Mouse (Mus musculus) kidney, postnatal 4 days (tissue): Measurements from ENCODE around the gene Cabp2.
"Not testable (repeated sequence)": the region's sequence is repeated elsewhere in the genome, so short reads cannot be mapped to it uniquely, and the experiment has no call there.

Experiments
- DNase-seq, 2 experiments: peaks; one replicate each; pipeline ENCODE4 v3.0.0; 2021; ENCODE audit warnings: mixed read lengths in 2 of 2

Cabp2 gene

DNA sequence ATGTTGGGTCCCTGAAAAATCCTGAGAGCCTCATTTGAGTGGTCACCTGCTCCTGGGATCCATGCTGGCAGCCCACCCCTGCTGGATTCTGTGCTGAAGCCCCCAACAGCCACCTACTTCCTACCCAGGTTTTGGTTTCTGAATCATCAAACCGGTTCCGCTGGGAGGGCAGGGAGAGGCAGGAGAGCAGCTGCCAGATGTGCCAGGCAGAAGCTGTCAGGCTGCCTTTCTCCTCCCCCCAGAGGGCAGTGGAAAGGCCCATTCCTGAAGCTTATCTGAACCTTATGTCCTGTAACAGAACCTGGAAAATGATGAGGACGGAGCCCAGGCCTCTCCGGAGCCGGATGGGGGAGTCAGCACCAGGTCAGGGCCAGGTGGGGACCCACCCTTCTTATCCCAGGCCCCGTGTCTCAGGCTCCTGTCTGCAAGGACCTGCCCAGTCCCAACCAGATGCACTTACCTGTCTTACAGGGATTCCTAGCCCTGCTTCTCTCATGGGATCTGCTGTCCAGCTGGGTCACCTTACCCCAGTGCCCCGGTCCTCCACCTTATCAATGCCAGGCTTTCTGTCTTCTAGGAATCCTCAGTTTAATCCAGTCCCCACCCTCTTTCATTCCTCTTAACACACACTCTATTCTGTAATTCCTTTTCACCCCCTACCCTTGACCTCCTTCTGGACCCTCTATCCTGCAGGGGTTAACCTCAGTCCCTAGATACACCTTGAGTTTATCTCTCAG is 45.5 kb downstream of the Cabp2 start:
- DNase-seq = peak; percentile 40 to 48

DNA sequence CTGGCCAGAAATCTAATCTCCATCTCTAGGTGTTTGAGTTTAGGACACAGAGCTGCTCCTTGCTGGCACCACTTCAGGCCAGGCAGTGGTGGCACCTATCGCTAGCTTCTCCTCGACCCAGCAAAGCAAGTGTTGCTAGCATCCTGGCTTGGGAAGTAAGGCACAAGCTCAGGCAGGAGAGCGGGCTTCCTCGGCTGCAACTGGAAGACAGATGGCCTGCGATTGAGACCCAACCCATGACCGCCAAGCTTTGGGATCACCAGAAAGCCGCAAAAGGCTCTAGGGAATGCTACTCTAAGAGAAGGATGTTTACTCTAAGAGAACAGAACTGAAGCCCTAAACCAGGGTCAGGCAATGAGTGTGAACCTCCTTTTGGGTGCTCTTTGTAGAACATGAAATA is 48.1 kb downstream of the Cabp2 start:
- DNase-seq = no peak

DNA sequence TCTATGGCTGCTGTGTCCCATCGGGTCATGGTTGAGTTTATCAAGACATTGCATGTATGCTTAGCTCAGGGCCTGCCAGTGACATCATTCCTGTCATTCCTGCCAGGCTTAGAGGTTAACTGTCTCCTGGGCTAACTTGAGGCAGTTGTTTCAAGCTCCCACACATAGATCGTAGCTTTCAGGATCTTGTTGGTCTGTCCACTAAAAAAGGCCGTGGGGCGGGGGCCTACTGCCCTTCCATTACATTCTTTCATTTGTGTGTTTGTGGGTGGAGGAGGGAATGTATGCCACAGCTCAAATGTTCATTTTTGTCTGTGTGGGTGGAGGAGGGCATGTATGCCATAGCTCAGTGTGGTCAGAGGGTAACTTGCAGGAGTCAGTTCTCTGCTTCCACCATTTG is 48.7 kb downstream of the Cabp2 start:
- DNase-seq = no peak

DNA sequence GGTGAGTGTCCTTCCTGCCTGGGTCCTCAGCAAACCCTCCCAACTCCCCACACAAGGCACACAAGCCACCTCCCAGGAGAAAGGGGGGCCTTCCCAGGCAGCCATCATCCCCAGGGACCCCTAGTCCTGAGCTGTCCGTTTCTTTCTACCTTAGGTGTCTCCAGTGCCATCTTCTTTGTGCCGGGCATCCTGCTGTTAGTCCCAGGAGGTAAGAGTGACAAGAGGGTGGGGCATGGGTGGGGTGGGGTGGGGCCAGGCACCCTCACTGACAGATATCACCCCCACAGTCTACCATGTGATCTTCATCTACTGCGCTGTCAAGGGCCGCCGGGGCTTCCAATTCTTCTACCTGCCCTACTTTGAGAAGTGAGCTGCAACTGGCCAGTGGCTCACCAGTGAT is 49.7 kb downstream of the Cabp2 start:
- DNase-seq = no peak

DNA sequence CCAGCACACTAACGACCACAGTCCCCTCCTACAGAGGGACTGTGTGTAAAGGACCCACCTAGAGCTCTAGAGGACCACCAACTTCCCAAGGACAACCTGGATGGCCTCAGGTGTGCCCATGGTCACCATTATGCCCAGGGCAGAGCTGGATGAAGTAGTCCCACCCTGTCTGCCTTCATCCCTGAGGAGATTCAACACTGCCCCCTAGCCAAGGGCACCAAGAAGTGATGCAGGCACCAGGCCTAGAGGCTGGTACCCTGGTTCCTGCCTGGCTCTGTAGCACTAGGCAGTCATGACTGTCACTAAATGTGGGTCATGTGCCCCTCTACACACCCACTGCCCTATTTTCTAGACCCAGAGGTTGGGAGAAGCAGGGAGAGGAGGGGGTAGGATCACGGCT is 50.4 kb downstream of the Cabp2 start:
- no peak for DNase-seq

DNA sequence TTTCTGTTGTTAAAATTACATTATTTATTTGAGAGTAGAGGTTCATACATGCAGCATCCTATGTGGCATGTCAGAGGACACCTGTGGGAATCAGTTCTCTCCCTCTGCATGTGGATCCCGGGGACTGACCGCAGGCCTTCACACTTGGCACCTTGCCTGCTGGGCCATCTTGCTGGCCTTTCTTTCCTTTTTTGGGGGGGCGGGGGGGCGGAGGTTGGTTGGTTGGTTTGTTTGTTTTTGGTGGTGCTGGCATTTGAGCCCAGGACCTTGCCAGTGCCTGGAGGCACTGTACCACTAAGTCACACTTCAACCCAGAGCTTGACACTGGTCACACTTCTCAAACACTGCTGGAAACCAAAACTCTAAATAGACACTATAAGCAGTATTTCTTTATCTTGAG is 53.0 kb downstream of the Cabp2 start:
- no peak for DNase-seq

DNA sequence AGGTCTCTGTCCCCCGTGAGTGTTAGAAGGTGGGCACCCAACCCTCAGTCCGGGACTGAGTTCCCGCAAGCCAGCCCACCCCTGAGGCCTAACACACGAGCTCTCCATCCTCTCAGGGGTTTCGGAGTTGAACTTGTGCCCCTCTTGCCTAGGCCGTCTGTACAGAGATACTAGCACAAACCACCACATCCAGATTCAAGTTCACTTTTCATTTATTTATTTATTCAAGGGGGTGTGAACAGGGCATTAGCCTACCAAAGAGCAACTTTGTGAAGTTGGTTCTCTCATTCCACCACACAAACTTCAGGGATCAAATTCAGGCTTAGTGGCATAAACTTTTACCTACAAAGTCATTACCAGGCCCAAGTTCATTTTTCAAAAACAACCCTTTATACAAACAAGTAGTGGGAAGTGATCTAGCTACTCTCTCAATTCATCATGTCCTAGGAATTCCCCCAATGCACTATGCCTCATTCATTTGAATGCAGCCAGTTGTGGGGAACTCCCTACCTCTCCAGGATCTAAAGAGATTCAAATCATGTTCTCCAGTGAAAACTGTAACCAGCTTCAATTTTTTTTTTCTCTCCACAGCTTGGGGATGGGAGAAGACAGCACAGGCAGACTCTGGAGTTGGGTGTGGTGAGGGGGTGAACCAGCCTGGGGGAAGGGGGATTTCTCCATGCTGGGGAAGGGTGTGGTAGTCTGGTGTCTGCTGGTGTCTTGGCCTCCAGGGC is 54.0 kb downstream of the Cabp2 start:
- not testable (repeated sequence) for DNase-seq

DNA sequence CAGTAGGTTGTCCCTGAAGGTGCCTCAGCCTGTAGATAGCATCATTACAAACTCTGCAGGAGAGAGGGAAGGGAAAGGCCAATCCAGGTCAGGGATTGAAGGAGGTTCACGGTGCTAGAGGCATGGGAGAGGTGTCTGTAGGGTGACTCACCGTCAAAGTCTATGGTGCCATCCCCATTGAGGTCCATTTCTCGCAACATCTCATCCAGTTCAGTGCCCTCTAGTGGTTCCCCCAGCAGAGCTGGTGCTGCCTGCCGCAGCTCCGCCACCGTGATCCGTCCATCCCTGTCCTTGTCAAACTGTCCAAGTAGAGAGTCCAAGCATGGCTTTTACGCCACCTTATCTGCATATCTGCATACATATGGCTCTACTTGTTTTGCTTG is 54.6 kb downstream of the Cabp2 start:
- not testable (repeated sequence) for DNase-seq

DNA sequence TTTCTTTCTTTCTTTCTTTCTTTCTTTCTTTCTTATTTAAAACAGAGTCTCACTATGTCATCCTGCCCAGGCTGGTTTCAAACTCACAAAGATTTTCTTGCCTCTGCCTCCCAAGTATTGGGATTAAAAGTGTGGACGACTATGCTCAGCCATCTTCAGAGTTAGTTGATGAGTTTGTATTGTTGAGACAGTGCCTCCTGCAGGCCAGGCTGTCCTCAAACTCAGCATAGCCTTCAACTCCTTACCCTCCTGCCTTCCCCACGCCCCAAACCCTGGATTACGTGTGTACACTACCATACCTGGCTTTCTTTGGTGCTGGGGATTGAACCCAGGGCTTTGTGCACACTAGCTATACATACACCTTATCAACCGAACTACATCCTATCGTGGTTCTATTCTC is 55.1 kb downstream of the Cabp2 start:
- DNase-seq = no peak
